Mouse (Mus musculus): ENCODE results near the gene Ccdc9b. TPM values are rescaled to one million over a fixed set of nuclear protein-coding genes. Genes with fewer than 3 reads are reported as not detected.

Gene Ccdc9b
- polyA plus RNA-seq, 1 experiment, result 0.51 TPM

- H3K9me3 ChIP-seq (replicated peaks; ENCODE audit: control insufficient read depth, insufficient read depth, low read length, poor library complexity, severe bottlenecking), result no peaks in the 10 kb centered on the region
- peaks cover 2% of the 10 kb centered on the region for H3K4me1 ChIP-seq (ENCODE audit: control insufficient read depth, insufficient read depth, low read length)
- no peaks in the 10 kb centered on the region for H3K36me3 ChIP-seq (ENCODE audit: control insufficient read depth, insufficient read depth, low read length, poor library complexity, severe bottlenecking)
- H3K4me3 ChIP-seq (ENCODE audit: low read depth, low read length), result no peak overlapping the region
- H3K27ac ChIP-seq (ENCODE audit: insufficient read depth, low read length), result no peak overlapping the region
- H3K27me3 ChIP-seq (ENCODE audit: control insufficient read depth, insufficient read depth, low read length, poor library complexity, severe bottlenecking), result no peaks in the 10 kb centered on the region
- TF ChIP-seq POLR2A (IDR thresholded peaks at IDR 0.05; ENCODE audit: insufficient read depth, low read length) (no peak), EP300 (IDR thresholded peaks at IDR 0.05; ENCODE audit: insufficient read depth, low read depth, low read length) (no peak)
- no peak overlapping the region for H3K9ac ChIP-seq (ENCODE audit: low read depth, poor library complexity, severe bottlenecking)
These were observed 13.4 kb upstream of the Ccdc9b start for GRCm38 (mm10) chr2:118775846-118776245.

GRCm38 (mm10) chr2:118775396-118775795 is 12.9 kb upstream of the Ccdc9b start:
- Histone ChIP-seq H3K9me3 (replicated peaks; ENCODE audit: control insufficient read depth, insufficient read depth, low read length, poor library complexity, severe bottlenecking) (no peaks in the 10 kb centered on the region), H3K4me3 (ENCODE audit: low read depth, low read length) (no peak overlapping the region), H3K27me3 (ENCODE audit: control insufficient read depth, insufficient read depth, low read length, poor library complexity, severe bottlenecking) (no peaks in the 10 kb centered on the region), H3K9ac (ENCODE audit: low read depth, poor library complexity, severe bottlenecking) (no peak overlapping the region), H3K4me1 (ENCODE audit: control insufficient read depth, insufficient read depth, low read length) (peaks cover 2% of the 10 kb centered on the region), H3K36me3 (ENCODE audit: control insufficient read depth, insufficient read depth, low read length, poor library complexity, severe bottlenecking) (no peaks in the 10 kb centered on the region), H3K27ac (ENCODE audit: insufficient read depth, low read length) (no peak overlapping the region)
- TF ChIP-seq CTCF (IDR thresholded peaks at IDR 0.05; ENCODE audit: low read depth, low read length), result no peak
- TF ChIP-seq EP300 (IDR thresholded peaks at IDR 0.05; ENCODE audit: insufficient read depth, low read depth, low read length), result no peak
- TF ChIP-seq POLR2A (IDR thresholded peaks at IDR 0.05; ENCODE audit: insufficient read depth, low read length), result no peak

GRCm38 (mm10) chr2:118774536-118774935 is 12.1 kb upstream of the Ccdc9b start:
- Histone ChIP-seq H3K27me3 (ENCODE audit: control insufficient read depth, insufficient read depth, low read length, poor library complexity, severe bottlenecking) (no peaks in the 10 kb centered on the region), H3K9ac (ENCODE audit: low read depth, poor library complexity, severe bottlenecking) (no peak overlapping the region), H3K27ac (ENCODE audit: insufficient read depth, low read length) (no peak overlapping the region), H3K4me3 (ENCODE audit: low read depth, low read length) (no peak overlapping the region), H3K9me3 (replicated peaks; ENCODE audit: control insufficient read depth, insufficient read depth, low read length, poor library complexity, severe bottlenecking) (no peaks in the 10 kb centered on the region), H3K36me3 (ENCODE audit: control insufficient read depth, insufficient read depth, low read length, poor library complexity, severe bottlenecking) (no peaks in the 10 kb centered on the region), H3K4me1 (ENCODE audit: control insufficient read depth, insufficient read depth, low read length) (peaks cover 2% of the 10 kb centered on the region)
- TF ChIP-seq EP300 (IDR thresholded peaks at IDR 0.05; ENCODE audit: insufficient read depth, low read depth, low read length) (no peak), CTCF (IDR thresholded peaks at IDR 0.05; ENCODE audit: low read depth, low read length) (no peak), POLR2A (IDR thresholded peaks at IDR 0.05; ENCODE audit: insufficient read depth, low read length) (no peak)

- Histone ChIP-seq H3K36me3 (ENCODE audit: control insufficient read depth, insufficient read depth, low read length, poor library complexity, severe bottlenecking) (no peaks in the 10 kb centered on the region), H3K27me3 (ENCODE audit: control insufficient read depth, insufficient read depth, low read length, poor library complexity, severe bottlenecking) (no peaks in the 10 kb centered on the region), H3K4me1 (ENCODE audit: control insufficient read depth, insufficient read depth, low read length) (no peaks in the 10 kb centered on the region), H3K9ac (ENCODE audit: low read depth, poor library complexity, severe bottlenecking) (no peak within 1 kb of the TSS), H3K9me3 (replicated peaks; ENCODE audit: control insufficient read depth, insufficient read depth, low read length, poor library complexity, severe bottlenecking) (no peaks in the 10 kb centered on the region), H3K4me3 (ENCODE audit: low read depth, low read length) (no peak within 1 kb of the TSS), H3K27ac (ENCODE audit: insufficient read depth, low read length) (no peak within 1 kb of the TSS)
- TF ChIP-seq CTCF (IDR thresholded peaks at IDR 0.05; ENCODE audit: low read depth, low read length) (no peak), POLR2A (IDR thresholded peaks at IDR 0.05; ENCODE audit: insufficient read depth, low read length) (no peak), EP300 (IDR thresholded peaks at IDR 0.05; ENCODE audit: insufficient read depth, low read depth, low read length) (no peak)
These were observed 9.9 kb upstream of the Ccdc9b start, which contains the start of gene Phgr1 for GRCm38 (mm10) chr2:118772158-118772874. Gene Phgr1, plus strand, starts transcription at chr2:118772769.

GRCm38 (mm10) chr2:118766041-118767033 is 3.9 kb upstream of the Ccdc9b start:
- Histone ChIP-seq H3K9me3 (replicated peaks; ENCODE audit: control insufficient read depth, insufficient read depth, low read length, poor library complexity, severe bottlenecking) (no peaks in the 10 kb centered on the region), H3K4me3 (ENCODE audit: low read depth, low read length) (no peak overlapping the region)
- peak; percentile 9 for TF ChIP-seq CTCF (IDR thresholded peaks at IDR 0.05; ENCODE audit: low read depth, low read length)
- no peak for TF ChIP-seq EP300 (IDR thresholded peaks at IDR 0.05; ENCODE audit: insufficient read depth, low read depth, low read length)

More at GRCm38 (mm10) chr2:118766041-118767033, 3.9 kb upstream of the Ccdc9b start:
- Histone ChIP-seq H3K36me3 (ENCODE audit: control insufficient read depth, insufficient read depth, low read length, poor library complexity, severe bottlenecking) (no peaks in the 10 kb centered on the region), H3K27ac (ENCODE audit: insufficient read depth, low read length) (no peak overlapping the region), H3K27me3 (ENCODE audit: control insufficient read depth, insufficient read depth, low read length, poor library complexity, severe bottlenecking) (no peaks in the 10 kb centered on the region), H3K4me1 (ENCODE audit: control insufficient read depth, insufficient read depth, low read length) (no peaks in the 10 kb centered on the region), H3K9ac (ENCODE audit: low read depth, poor library complexity, severe bottlenecking) (no peak overlapping the region)

All from ES-Bruce4 (cell line).